Mouse (Mus musculus) mouse embryonic stem cell (cell line): ENCODE measurements around the gene Msl2.

Experiments
- in situ Hi-C, 2 experiments: fragments of 300-500 bp; cut with MboI; formaldehyde crosslinking; loops; 1 replicate in 1 of 2; 3 replicates in 1 of 2; pipeline ENCODE4 v1.14.3; 2019 to 2020; ENCODE audit warnings: low sequenced_read_pairs in 2 of 2, low pct_unique_long_range_greater_than_20kb in 1 of 2, mixed read lengths in 1 of 2; ENCODE audit not compliant: unreplicated experiment in 1 of 2

Msl2 gene

DNA sequence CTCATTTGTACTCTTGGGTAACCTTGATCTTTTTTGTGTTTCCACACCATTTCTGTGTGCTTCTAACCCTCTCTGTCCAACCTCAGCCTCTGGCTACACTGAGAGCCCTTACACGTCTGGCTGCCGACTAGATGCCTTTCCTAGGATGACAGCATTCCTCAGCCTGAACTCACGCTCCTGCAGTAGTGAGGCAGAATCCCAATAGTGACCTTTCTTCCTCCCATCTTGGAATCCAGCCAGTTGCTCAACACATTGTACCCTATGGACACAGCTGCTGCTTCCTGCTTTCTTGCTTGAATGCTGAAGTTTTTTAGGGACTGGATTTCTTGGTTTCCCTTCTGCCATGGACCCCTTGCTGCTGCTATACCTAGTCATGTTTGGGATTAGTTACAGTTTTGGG is 36.1 kb downstream of the Msl2 start:
- in situ Hi-C loops, result no loop called here

DNA sequence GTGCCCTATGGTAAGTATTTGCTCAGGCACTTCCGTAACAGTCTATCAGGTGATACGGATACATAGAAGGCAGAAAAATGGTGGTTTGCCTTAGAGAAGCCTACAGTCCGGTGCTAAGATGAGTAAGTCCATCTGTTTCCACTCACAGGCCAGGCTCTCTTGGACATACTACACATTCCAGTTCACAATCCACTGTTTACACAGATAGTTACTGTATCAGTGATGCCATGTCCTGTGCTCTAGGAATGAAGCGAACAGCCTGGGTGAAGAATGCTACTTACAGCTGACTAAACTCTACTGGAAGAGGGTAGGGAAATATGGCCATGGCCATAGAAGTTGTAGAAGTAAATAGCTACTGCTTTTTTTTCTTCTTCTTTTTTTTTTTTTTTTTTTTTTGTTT is 39.4 kb downstream of the Msl2 start:
- in situ Hi-C loops, result no loop called here

GRCm38 (mm10) chr9:101114182-101114884 is 40.4 kb downstream of the Msl2 start:
- in situ Hi-C loops, result no loop called here

DNA sequence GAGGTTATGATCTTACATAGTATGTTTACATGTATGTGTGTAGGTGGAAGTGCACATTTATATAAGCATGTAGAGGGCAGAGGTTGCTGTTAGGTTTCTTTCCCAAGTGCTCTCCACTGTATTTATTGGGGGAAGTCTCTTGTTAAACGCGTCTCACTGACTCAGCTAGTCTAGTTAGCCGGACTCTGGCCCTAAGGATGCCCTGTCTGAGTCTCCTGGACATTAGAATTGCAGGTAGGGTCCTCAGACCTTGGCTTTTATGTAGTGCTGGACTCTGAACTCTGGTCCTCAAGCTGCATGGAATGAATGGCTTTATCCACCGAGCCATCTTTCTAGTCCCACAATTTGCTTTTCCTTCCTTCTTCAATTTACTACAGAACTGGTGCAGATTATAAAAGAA is 69.7 kb downstream of the Msl2 start:
- in situ Hi-C loops, result no loop called here

- in situ Hi-C loops, result no loop called here
These were observed 79.0 kb downstream of the Msl2 start for GRCm38 (mm10) chr9:101152872-101153271.
